Comparison of ENCODE assay signal across 25 mouse cellular contexts in the genomic region with DNA sequence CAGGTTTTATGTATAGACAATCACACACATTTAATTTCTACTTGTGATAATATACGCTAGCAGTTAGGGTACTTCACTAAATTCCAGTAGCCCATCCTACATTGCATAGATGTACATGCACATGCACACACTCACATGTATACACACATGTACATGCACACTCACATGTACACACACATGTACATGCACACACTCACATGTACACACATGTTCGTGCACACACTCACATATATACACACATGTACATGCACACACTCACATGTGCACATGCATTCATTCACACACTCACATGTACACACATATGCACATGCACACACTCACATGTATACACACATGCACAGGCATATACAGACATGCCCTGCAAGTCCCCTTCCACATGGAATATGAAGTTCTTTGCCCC.
DNase-seq lines count a peak whose midpoint lies in the region; ATAC-seq and TF ChIP-seq lines count a peak whose summit lies in the region.
"Had no signal": no experiment of that assay in that cellular context is flagged by ENCODE, and none has a peak within 500 bp of the region (broad histone marks: within the 10 kb centered on the region; RNA-seq: fewer than 3 reads in every experiment).

No protein-coding gene starts in this region.

- 0 out of 2 replicates have a peak, but pooled peaks cover 2% of the 10 kb centered on the region for H3K9me3 ChIP-seq in heart, embryonic 10.5 days
- no peaks in the 10 kb centered on the region for H3K9me3 ChIP-seq in megakaryocyte, embryonic 14.5 days
- no peaks in the 10 kb centered on the region for H3K9me3 ChIP-seq in MEL (replicated peaks; ENCODE audit: insufficient read depth, low read length)
- no peaks in the 10 kb centered on the region for H3K9me3 ChIP-seq in limb, embryonic 15.5 days
- H3K9me3 ChIP-seq: embryonic facial prominence, embryonic 10.5 days; forebrain, embryonic 12.5 days; forebrain, embryonic 15.5 days had no signal

- WGBS in heart, embryonic 10.5 days = 87% methylated on average over 2 of the region's 2 CpGs
- WGBS in limb, embryonic 15.5 days = 90% methylated on average over 2 of the region's 2 CpGs

- no peaks in the 10 kb centered on the region for H3K36me3 ChIP-seq in heart, embryonic 10.5 days
- no peaks in the 10 kb centered on the region for H3K36me3 ChIP-seq in megakaryocyte, embryonic 14.5 days (replicated peaks; ENCODE audit: low read length)
- no peaks in the 10 kb centered on the region for H3K36me3 ChIP-seq in MEL (ENCODE audit: control insufficient read depth in 1 of 2, insufficient read depth in 2 of 2, low read length in 2 of 2)
- no peaks in the 10 kb centered on the region for H3K36me3 ChIP-seq in limb, embryonic 15.5 days
- H3K36me3 ChIP-seq: embryonic facial prominence, embryonic 10.5 days; embryonic facial prominence, embryonic 13.5 days; forebrain, embryonic 12.5 days; forebrain, embryonic 15.5 days; hindbrain, embryonic 13.5 days had no signal

- TF ChIP-seq CTCF in MEL (IDR thresholded peaks at IDR 0.05 in 2 of 3, conservative IDR thresholded peaks at IDR 0.05 in 1 of 3; ENCODE audit: control insufficient read depth in 1 of 3, insufficient read depth in 1 of 3, low read depth in 2 of 3, low read length in 3 of 3, poor library complexity in 1 of 3, severe bottlenecking in 1 of 3) = no peak

- H3K4me2 ChIP-seq in limb, embryonic 15.5 days = no peak overlapping the region
- H3K4me2 ChIP-seq: embryonic facial prominence, embryonic 13.5 days; forebrain, embryonic 12.5 days; forebrain, embryonic 15.5 days; heart, embryonic 11.5 days; hindbrain, embryonic 13.5 days had no signal

- no peaks in the 10 kb centered on the region for H3K27me3 ChIP-seq in heart, embryonic 10.5 days (ENCODE audit: insufficient read depth, poor library complexity, severe bottlenecking)
- no peaks in the 10 kb centered on the region for H3K27me3 ChIP-seq in megakaryocyte, embryonic 14.5 days (replicated peaks)
- H3K27me3 ChIP-seq in MEL (ENCODE audit: control insufficient read depth in 1 of 2, insufficient read depth in 2 of 2, low read length in 2 of 2) = no peaks in the 10 kb centered on the region
- H3K27me3 ChIP-seq in limb, embryonic 15.5 days = no peaks in the 10 kb centered on the region
- H3K27me3 ChIP-seq: embryonic facial prominence, embryonic 13.5 days; forebrain, embryonic 12.5 days; forebrain, embryonic 15.5 days; hindbrain, embryonic 13.5 days had no signal

- no peak for TF ChIP-seq EP300 in MEL (IDR thresholded peaks at IDR 0.05; ENCODE audit: low read depth in 1 of 2, low read length in 2 of 2)

- peak; percentile 58 for DNase-seq in heart, adult 11 months
- DNase-seq in heart, embryonic 10.5 days (ENCODE audit: low spot score) = no peak
- DNase-seq in MEL (ENCODE audit: low read depth, low spot score) = no peak
- DNase-seq: adrenal gland, adult 2 months; adrenal gland, postnatal 25 days; cerebellum, adult 11-12 months; cerebellum, adult 8-10 months; cerebellum, postnatal 10 days; cerebellum, postnatal 36 days; embryo, embryonic 11 days; gastrocnemius, postnatal 25 days; heart, adult 2 months had no signal

- TF ChIP-seq POLR2A in MEL (IDR thresholded peaks at IDR 0.05; ENCODE audit: control insufficient read depth in 1 of 2, insufficient read depth in 1 of 2, low read depth in 1 of 2, low read length in 2 of 2, poor library complexity in 1 of 2) = no peak

- H3K79me2 ChIP-seq in MEL (ENCODE audit: control insufficient read depth, insufficient read depth, low read length, poor library complexity) = no peaks in the 10 kb centered on the region

- ATAC-seq in megakaryocyte, adult 5-6 weeks (ENCODE audit: poor library complexity, severe bottlenecking) = no peak
- ATAC-seq in limb, embryonic 15.5 days (ENCODE audit: insufficient number of reproducible peaks, low FRiP score, low TSS enrichment, low read depth) = no peak
- no peak for ATAC-seq in activated CD4-positive, CD25-positive, alpha-beta regulatory T cell, adult 4 months
- ATAC-seq: forebrain, embryonic 15.5 days; hindbrain, embryonic 16.5 days; Patski had no signal

- H3K27ac ChIP-seq in heart, embryonic 10.5 days = no peak overlapping the region
- no peak overlapping the region for H3K27ac ChIP-seq in MEL (ENCODE audit: control insufficient read depth, low read depth, low read length)
- H3K27ac ChIP-seq in limb, embryonic 15.5 days = peak overlapping the region; percentile 5
- H3K27ac ChIP-seq: embryonic facial prominence, embryonic 10.5 days; embryonic facial prominence, embryonic 13.5 days; forebrain, embryonic 12.5 days; forebrain, embryonic 15.5 days; heart, adult 2 months; hindbrain, embryonic 13.5 days had no signal

- H3K9ac ChIP-seq in MEL (ENCODE audit: control insufficient read depth, low read depth, low read length, poor library complexity, severe bottlenecking) = no peak overlapping the region
- H3K9ac ChIP-seq in limb, embryonic 15.5 days = no peak overlapping the region
- H3K9ac ChIP-seq: embryonic facial prominence, embryonic 13.5 days; forebrain, embryonic 12.5 days; forebrain, embryonic 15.5 days; hindbrain, embryonic 13.5 days had no signal

- H3K4me3 ChIP-seq in heart, embryonic 10.5 days = no peak overlapping the region
- H3K4me3 ChIP-seq in megakaryocyte, embryonic 14.5 days (replicated peaks) = peak overlapping the region; percentile 21
- no peak overlapping the region for H3K4me3 ChIP-seq in MEL (ENCODE audit: control insufficient read depth in 1 of 2, insufficient read depth in 1 of 2, low read depth in 2 of 2, low read length in 2 of 2)
- no peak overlapping the region for H3K4me3 ChIP-seq in limb, embryonic 15.5 days
- H3K4me3 ChIP-seq: embryonic facial prominence, embryonic 10.5 days; embryonic facial prominence, embryonic 13.5 days; erythroblast, embryonic 14.5 days; forebrain, embryonic 12.5 days; forebrain, embryonic 15.5 days; heart, adult 2 months; hindbrain, embryonic 13.5 days had no signal

- peaks cover 5% of the 10 kb centered on the region; the same call in 1 of the 2 replicates for H3K4me1 ChIP-seq in heart, embryonic 10.5 days
- no peaks in the 10 kb centered on the region for H3K4me1 ChIP-seq in megakaryocyte, embryonic 14.5 days
- H3K4me1 ChIP-seq in MEL (ENCODE audit: control insufficient read depth in 1 of 2, insufficient read depth in 2 of 2, low read length in 2 of 2) = no peaks in the 10 kb centered on the region
- H3K4me1 ChIP-seq in limb, embryonic 15.5 days = peaks cover 7% of the 10 kb centered on the region; the same call in 1 of the 2 replicates
- H3K4me1 ChIP-seq: forebrain, embryonic 15.5 days; hindbrain, embryonic 13.5 days had no signal

- no peak for TF ChIP-seq RAD21 in MEL (IDR thresholded peaks at IDR 0.05; ENCODE audit: low read depth, low read length)

TF ChIP-seq in MEL, 35 proteins besides CTCF, POLR2A, EP300 and RAD21:
- TF ChIP-seq NELFE (IDR thresholded peaks at IDR 0.05; ENCODE audit: low read depth, low read length) = no peak
- TF ChIP-seq POLR2AphosphoS5 (IDR thresholded peaks at IDR 0.05; ENCODE audit: borderline replicate concordance, low read depth, low read length) = peak; percentile 58; the same call in 1 of the 2 replicates
TF ChIP-seq in MEL: peak in this region for 1.
